Mouse (Mus musculus) lung, postnatal 4 days (tissue): ENCODE measurements around the gene Rbm20.
"Not testable (repeated sequence)": the region's sequence is repeated elsewhere in the genome, so short reads cannot be mapped to it uniquely, and the experiment has no call there.

Experiments
- DNase-seq, 2 experiments: peaks; one replicate each; pipeline ENCODE4 v3.0.0; 2021

The Rbm20 gene

GRCm38 (mm10) chr19:53890274-53890673, 213.2 kb downstream of the Rbm20 start:
- DNase-seq, result no peak

- DNase-seq, result peak in 1 of 2 experiments; percentile 64
Measured at GRCm38 (mm10) chr19:53890781-53891251, 213.7 kb downstream of the Rbm20 start.

- DNase-seq, result no peak
Measured at GRCm38 (mm10) chr19:53891569-53891968, 214.5 kb downstream of the Rbm20 start.

- peak; percentile 50 to 79 for DNase-seq
Measured at GRCm38 (mm10) chr19:53892061-53892460, 215.0 kb downstream of the Rbm20 start, which contains the start of gene Pdcd4. Pdcd4 (plus strand) TSS chr19:53892231.

- DNase-seq, result no peak
Measured at GRCm38 (mm10) chr19:53892838-53893359, 215.8 kb downstream of the Rbm20 start.

- DNase-seq, result peak in 1 of 2 experiments; percentile 68
Measured at GRCm38 (mm10) chr19:53893711-53894171, 216.6 kb downstream of the Rbm20 start.

- DNase-seq, result no peak
Measured at GRCm38 (mm10) chr19:53894538-53895121, 217.5 kb downstream of the Rbm20 start.

GRCm38 (mm10) chr19:53898046-53898445, 220.9 kb downstream of the Rbm20 start:
- no peak for DNase-seq

- DNase-seq, result no peak
Measured at GRCm38 (mm10) chr19:53898498-53898897, 221.4 kb downstream of the Rbm20 start.

- no peak for DNase-seq
Measured at GRCm38 (mm10) chr19:53898970-53899900, 222.1 kb downstream of the Rbm20 start.

- DNase-seq, result no peak
Measured at GRCm38 (mm10) chr19:53899941-53900610, 223.0 kb downstream of the Rbm20 start.

- no peak for DNase-seq
Measured at GRCm38 (mm10) chr19:53901931-53902738, 225.0 kb downstream of the Rbm20 start.

GRCm38 (mm10) chr19:53902739-53903487, 225.8 kb downstream of the Rbm20 start:
- peak; percentile 95 to 98 for DNase-seq

GRCm38 (mm10) chr19:53903507-53904321, 226.6 kb downstream of the Rbm20 start:
- DNase-seq, result peak; percentile 65 to 72

GRCm38 (mm10) chr19:53904833-53905480, 227.9 kb downstream of the Rbm20 start:
- no peak for DNase-seq

- no peak for DNase-seq
Measured at GRCm38 (mm10) chr19:53906033-53906702, 229.1 kb downstream of the Rbm20 start.

- not testable (repeated sequence) for DNase-seq
Measured at GRCm38 (mm10) chr19:53906703-53907070, 229.6 kb downstream of the Rbm20 start.

GRCm38 (mm10) chr19:53914950-53915349, 237.8 kb downstream of the Rbm20 start:
- DNase-seq, result no peak
